10 mouse cellular contexts compared by ENCODE assay signal in genomic region chr2:156289552-156290160, GRCm38 (mm10). TPM values are rescaled to one million over a fixed set of nuclear protein-coding genes. Genes with fewer than 3 reads are reported as not detected.
DNase-seq lines count a peak whose midpoint lies in the region; ATAC-seq lines count a peak whose summit lies in the region.
"Had no signal": no experiment of that assay in that cellular context is flagged by ENCODE, and none has a peak within 500 bp of the region (broad histone marks: within the 10 kb centered on the region; RNA-seq: fewer than 3 reads in every experiment).

No protein-coding gene starts in this region.

- DNase-seq in adrenal gland, postnatal 14 days = peak; percentile 32
- no peak for DNase-seq in adrenal gland, adult 8-10 months
- peak; percentile 52 for DNase-seq in layer of hippocampus, adult 11-12 months (ENCODE audit: low spot score)
- DNase-seq in layer of hippocampus, postnatal 36 days = no peak
- peak; percentile 87 for DNase-seq in R1 (ENCODE audit: low read depth, low spot score)
- peak; percentile 82 for DNase-seq in cerebellum, adult 9-11 months
- no peak for DNase-seq in right cerebral cortex, postnatal 36 days (ENCODE audit: low spot score in 2 of 2)
- DNase-seq: lung, embryonic 14.5 days had no signal

- no peak for ATAC-seq in erythroblast, adult 5-6 weeks (replicated peaks; ENCODE audit: low FRiP score, poor library complexity, severe bottlenecking)
- ATAC-seq: intestine, embryonic 16.5 days had no signal

RNA-seq across cellular contexts. Expression of gene Cnbd2, which starts 22.4 kb away (rescaled TPM):
- 1.5 and 2.6 TPM in 2 replicates for total RNA-seq in adrenal gland, postnatal 14 days (2021)
- total RNA-seq in adrenal gland, adult 8-10 months (2022) = 1 to 10 TPM; 2.4 to 5.1 (median 3.2) TPM
- 1 to 10 TPM; 3.9 to 5.7 TPM for total RNA-seq in layer of hippocampus, postnatal 36 days (2021)
- 0.38 and 1.0 TPM in 2 replicates for total RNA-seq in erythroblast, adult 5-6 weeks (2015; ENCODE audit: low replicate concordance)
- 1.4 TPM in 1 of 2 replicates, not detected in the other for total RNA-seq in erythroblast, adult 5-6 weeks (2017; ENCODE audit: low replicate concordance)

RNA-seq across cellular contexts. Expression of gene Scand1, which starts 22.8 kb away (rescaled TPM):
- total RNA-seq in adrenal gland, postnatal 14 days (2021) = 93.5 and 97.9 TPM in 2 replicates
- 100 to 1,000 TPM in 3 of 4 experiments, 10 to 100 TPM in 1; 98.3 to 137 (median 105) TPM for total RNA-seq in adrenal gland, adult 8-10 months (2022)
- 10 to 100 TPM; 89.5 to 94.7 TPM for total RNA-seq in layer of hippocampus, postnatal 36 days (2021)
- 2.3 TPM in 1 of 2 replicates, not detected in the other for total RNA-seq in erythroblast, adult 5-6 weeks (2015; ENCODE audit: low replicate concordance)
- total RNA-seq in erythroblast, adult 5-6 weeks (2017; ENCODE audit: low replicate concordance) = 1.9 and 16.4 TPM in 2 replicates

Comparison
In these comparisons a context has a peak if more than half of its experiments do, and no peak if none do; other contexts are left out.
1. DNase-seq: peak in adrenal gland, postnatal 14 days (single experiment), layer of hippocampus, adult 11-12 months (single experiment), R1 (single experiment) and cerebellum, adult 9-11 months (single experiment); none in adrenal gland, adult 8-10 months (single experiment), layer of hippocampus, postnatal 36 days (0 of 2) and right cerebral cortex, postnatal 36 days (0 of 2).